Mouse (Mus musculus) embryo, embryonic 11.5 days (tissue): ENCODE results near the gene Abcg8.

ENCODE experiments used
- DNase-seq: peaks from one replicate; pipeline ENCODE4 v3.0.0-alpha.2; 2012; ENCODE audit warnings: low read depth, low spot score

Abcg8 gene

GRCm38 (mm10) chr17:84658195-84658594, 17.9 kb upstream of the Abcg8 start:
- DNase-seq = no peak

GRCm38 (mm10) chr17:84658951-84659350, 17.2 kb upstream of the Abcg8 start:
- DNase-seq = no peak

DNA sequence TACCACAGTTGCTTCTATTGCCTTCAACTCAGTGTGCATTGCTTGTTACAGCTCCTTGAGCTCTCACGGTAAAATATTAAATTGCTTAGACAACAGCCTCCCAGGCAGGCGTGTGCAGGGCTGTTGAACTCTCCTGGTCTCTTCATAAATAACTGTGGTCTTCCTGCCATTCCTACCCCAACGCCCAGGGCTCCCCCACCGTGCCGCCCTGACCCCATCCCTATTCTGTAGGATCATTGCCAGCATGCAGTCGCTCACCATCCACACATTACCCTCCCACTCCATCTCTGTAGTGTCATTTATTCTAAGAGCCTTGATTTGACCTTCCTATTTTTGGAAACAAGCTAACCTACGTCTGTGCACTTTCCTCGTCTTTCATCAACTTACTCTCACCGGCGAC, 11.0 kb upstream of the Abcg8 start:
- DNase-seq = no peak

- no peak for DNase-seq
These were observed 10.4 kb upstream of the Abcg8 start for GRCm38 (mm10) chr17:84665691-84666090.

- DNase-seq = no peak
These were observed 8.3 kb upstream of the Abcg8 start for GRCm38 (mm10) chr17:84667848-84668247.

DNA sequence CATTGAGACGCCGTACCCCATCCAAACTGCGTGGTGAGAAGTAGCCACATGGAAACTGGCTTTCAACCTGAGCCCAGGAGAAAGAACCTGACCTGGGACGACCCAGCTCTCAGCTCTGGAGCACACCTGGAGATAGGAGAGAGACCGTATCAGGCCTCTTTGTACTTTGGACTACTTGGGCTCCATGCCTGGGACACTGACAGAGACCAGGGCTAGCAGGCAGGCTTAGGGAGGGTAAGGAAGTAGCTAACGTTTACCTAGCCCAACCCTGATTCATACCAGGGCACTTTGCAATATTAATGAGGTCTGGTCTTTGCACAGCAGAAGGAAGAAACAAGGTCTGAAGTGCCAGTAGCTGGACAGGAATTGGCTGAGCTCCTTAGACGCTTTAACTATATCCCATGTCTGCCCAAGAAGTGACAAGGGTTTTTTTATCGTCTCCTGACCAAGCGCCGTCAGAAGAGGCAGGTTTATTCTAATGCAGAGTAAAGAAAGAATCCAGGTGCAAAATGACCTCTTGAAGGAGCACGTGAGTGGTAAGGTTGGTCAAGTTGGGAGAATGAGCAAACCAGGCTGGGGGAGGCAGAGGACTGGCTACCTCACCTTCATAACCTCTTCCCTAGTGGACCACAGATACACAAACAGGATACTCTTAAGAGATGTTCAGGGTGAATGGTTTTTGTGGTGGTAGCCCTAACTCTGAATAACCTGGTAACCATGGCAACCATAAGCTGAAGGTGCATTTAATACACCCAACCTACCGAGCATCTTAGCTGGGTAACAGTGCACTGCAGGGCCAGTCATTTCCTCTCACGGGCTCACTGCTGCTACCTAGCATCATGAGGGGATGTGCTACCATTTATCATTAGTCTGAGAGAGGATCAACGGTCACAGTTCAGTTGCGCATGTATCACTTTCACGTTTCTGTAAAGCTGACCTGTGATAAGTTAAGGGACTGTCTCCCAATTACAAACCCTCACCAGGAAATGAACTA, 3.4 kb upstream of the Abcg8 start:
- no peak for DNase-seq

- no peak for DNase-seq
These were observed 2.1 kb upstream of the Abcg8 start for GRCm38 (mm10) chr17:84674048-84674447.

DNA sequence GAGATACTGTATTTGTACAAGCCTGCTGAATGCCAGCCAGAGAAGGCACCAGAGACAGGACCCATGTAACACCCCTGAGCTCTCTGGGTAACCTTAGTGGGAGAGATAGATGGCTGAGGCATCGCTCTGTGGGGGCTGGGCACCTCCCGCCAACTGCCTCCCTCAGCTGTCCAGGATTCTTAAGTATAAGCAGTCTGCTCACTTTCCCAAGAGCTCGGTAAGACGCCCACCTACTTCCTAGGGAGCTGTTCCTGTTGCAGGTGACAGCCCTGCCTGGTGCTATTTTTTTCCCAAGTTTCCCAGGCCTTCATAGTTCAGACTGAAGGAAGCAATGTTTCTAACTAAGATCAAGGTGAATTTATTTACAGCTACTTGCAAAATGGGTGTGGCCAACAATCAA, 898 bp upstream of the Abcg8 start:
- no peak for DNase-seq

DNA sequence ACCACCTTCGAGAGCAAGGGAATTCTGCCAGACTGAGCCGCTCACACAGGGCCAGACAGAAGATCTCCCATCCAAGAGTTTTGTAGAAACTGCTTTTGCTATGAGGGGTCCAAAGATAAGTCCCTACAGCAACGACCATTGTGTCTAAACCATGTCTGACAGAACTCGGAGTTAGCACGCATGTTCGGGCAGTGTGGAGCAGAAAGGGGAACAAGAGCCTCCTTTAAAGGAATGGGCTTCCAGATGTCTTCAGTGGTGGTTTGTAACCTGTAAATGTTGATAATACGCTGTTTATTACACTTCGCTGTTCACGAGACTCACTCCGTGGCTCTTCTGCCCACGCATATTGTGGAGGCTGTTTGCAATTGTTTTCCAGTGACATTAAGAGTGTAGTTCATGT, 1.5 kb downstream of the Abcg8 start:
- no peak for DNase-seq

DNA sequence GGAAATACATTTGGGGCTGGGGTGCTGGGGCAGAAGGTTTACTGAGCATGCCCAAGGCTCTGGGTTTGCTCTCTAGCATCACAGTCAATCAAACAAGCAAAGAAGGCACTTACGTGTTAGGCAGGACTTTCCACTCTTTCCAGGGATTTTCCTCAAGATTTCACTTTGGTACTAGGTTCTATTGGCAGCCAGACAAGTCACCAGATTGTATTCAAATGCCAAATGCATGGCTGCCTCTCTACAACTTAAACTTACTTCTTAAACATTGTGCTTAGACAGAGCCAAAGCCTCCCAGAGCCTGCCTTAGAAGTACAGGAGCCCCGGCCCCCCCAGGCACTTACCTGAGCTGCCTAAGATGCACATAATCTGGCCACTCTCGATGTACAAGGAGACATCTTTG, 5.6 kb downstream of the Abcg8 start:
- DNase-seq = no peak

GRCm38 (mm10) chr17:84682734-84683717, 6.9 kb downstream of the Abcg8 start, which contains the start of gene Abcg5:
TSS of gene Abcg5 (minus strand) at chr17:84683011.
- DNase-seq = no peak

- no peak for DNase-seq
These were observed 8.2 kb downstream of the Abcg8 start for GRCm38 (mm10) chr17:84684284-84684683.

DNA sequence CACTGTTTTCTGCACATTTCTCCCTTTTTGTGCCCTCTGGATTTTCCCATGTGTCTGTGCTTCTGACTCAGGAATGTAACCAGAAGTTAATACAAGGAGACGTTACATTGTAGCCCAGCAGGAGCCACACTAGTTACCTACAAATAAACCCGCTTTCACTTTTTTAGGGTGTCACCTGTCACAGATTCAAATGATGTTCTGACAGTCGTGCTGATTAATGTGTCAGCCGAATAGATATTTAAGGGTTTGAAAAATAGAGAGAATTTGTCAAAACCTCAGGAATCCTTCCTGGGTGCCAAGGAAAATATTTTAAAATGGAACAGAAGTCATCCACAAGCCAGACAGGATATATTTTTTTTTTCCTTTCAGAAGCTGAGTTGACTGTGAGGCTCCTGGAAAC, 9.2 kb downstream of the Abcg8 start:
- DNase-seq = no peak

DNA sequence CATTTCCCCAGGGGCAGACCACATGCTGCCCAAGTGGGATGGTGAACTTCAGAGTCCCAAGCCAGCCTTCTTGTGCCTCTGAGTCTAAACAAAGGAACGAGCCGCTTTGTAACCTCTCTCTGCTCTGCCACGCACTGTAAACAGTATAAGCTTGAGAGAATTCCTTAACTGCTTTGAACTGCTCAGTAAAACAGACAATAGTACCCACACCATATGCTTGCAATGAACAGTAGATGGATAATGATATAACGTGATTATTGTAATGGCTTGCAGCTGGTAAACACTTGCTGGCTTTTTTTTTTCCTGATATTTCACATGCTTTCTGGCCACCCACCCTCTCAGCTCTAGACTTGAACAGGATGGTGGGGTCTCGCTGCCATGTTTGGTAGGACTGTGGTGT, 11.9 kb downstream of the Abcg8 start:
- no peak for DNase-seq

GRCm38 (mm10) chr17:84688834-84689233, 12.7 kb downstream of the Abcg8 start:
- no peak for DNase-seq

- no peak for DNase-seq
These were observed 13.2 kb downstream of the Abcg8 start for GRCm38 (mm10) chr17:84689316-84689715.

DNA sequence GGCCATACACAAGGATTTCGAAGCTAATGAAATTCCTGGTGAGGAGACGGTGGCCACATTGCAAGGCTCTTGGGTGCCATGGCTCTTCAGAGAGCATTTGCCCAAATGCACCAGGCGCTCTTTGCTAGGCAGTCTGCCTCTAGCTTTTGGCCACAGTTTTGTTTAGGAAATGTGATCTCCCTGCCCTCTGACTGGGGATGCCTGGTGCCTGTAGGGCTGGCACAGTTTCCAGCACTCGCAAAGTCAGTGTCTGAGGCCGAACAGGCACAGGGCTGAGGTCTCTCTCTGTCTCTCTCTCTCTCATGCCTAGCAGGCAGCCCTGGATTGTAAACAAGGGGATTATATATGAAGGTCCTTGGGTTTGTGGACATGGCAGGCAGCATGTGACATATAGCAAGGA, 14.0 kb downstream of the Abcg8 start:
- no peak for DNase-seq

DNA sequence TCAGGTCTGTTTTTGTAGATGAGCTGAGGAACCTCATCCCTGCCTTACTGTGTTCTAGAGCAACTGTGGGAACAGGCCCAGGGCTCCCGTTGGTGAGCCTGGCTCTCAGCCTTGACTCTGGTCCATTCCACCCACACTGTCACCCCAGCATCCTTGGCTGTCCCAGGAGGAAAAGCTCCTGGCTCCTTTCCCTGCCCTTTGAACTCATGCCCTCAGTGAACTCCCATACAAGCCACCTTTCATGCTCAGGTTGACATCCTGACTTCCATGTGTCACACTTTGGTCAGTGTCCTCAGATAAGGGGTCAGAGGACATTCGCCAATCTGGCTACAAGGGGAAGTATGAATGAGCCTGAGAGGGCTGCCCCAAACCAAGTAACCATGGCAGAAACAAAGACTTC, 17.6 kb downstream of the Abcg8 start:
- no peak for DNase-seq

DNA sequence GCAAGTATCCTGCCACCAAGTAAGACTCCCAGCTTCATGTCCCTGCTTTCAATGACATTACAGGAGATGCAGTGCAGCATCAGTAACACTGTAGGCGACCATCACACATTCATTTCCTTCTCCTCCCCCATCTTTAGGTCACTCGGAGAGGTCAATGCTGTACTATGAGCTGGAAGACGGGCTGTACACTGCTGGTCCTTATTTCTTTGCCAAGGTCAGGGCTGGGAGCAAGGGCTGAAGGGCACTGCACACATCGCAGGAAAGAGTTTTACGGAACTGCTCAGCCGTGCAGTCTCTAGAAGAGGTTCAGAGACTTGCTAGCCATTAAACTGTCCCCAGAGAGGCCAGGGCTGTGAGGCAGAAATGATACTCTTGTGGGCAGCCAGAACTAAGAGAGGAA, 20.4 kb downstream of the Abcg8 start:
- no peak for DNase-seq

GRCm38 (mm10) chr17:84698727-84699126, 22.6 kb downstream of the Abcg8 start:
- peak; percentile 40 for DNase-seq

DNA sequence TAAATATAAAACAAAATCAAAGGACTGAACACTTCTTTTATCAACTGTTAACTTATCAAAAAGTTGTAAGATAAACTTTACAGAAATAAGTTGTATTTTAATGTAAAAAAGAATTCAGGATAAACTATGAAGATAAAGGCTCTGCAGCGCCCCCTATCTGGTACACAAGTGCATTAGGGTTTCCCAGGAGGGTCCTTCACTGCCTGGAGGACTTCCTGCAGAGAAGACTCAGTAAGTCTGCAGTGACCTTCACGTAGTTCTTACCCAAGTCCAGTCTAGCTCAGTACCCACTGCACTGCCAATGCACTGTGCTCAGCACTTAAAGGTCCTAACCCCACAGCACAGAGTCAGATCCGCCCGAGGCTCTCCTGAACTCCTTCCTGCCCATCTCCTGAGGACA, 31.3 kb downstream of the Abcg8 start:
- no peak for DNase-seq

GRCm38 (mm10) chr17:84708818-84709217, 32.7 kb downstream of the Abcg8 start:
- DNase-seq = no peak
